Mouse (Mus musculus) lung, postnatal 0 days (tissue): ENCODE measurements around the gene Slc6a19. TPM values are rescaled to one million over a fixed set of nuclear protein-coding genes. Genes with fewer than 3 reads are reported as not detected.
A peak's percentile ranks its signal among the peaks of the same experiment; 100 is the strongest.

ENCODE experiments used
- ATAC-seq: fragments of 200-750 bp; cut with Nextera tagmentation; 2 replicates; pipeline ENCODE4 v1.8.0; 2017; ENCODE audit warnings: moderate library complexity
- DNase-seq: peaks from one replicate; pipeline ENCODE4 v3.0.0-alpha.2; 2016; ENCODE audit warnings: low spot score
- H3K27ac ChIP-seq: fragments of 300-500 bp; sonication (generic); 2 replicates; pipeline ENCODE4 v1.5.1; 2014; ENCODE audit warnings: antibody characterized with exemption, mild to moderate bottlenecking, low read length, mixed read lengths
- H3K27me3 ChIP-seq: fragments of 300-500 bp; sonication (generic); replicated peaks from 2 replicates; pipeline ENCODE4 v1.6.1; 2014; ENCODE audit warnings: low read length, mixed read lengths; ENCODE audit not compliant: insufficient read depth
- H3K36me3 ChIP-seq: fragments of 300-500 bp; sonication (generic); 2 replicates; pipeline ENCODE4 v1.6.1; 2014; ENCODE audit warnings: low read length, mixed read lengths; ENCODE audit not compliant: insufficient read depth
- H3K4me1 ChIP-seq: fragments of 300-500 bp; sonication (generic); 2 replicates; pipeline ENCODE4 v1.6.1; 2014; ENCODE audit warnings: antibody characterized with exemption, low read depth, low read length, mixed read lengths; ENCODE audit not compliant: insufficient read depth
- H3K4me2 ChIP-seq: fragments of 300-500 bp; sonication (generic); replicated peaks from 2 replicates; pipeline ENCODE4 v1.6.1; 2014; ENCODE audit warnings: low read depth, mild to moderate bottlenecking, low read length, moderate library complexity, mixed read lengths
- H3K4me3 ChIP-seq: fragments of 300-500 bp; sonication (generic); 2 replicates; pipeline ENCODE4 v1.5.1; 2014; ENCODE audit warnings: low read depth, low read length
- H3K9ac ChIP-seq: fragments of 300-500 bp; sonication (generic); replicated peaks from 2 replicates; pipeline ENCODE4 v1.6.1; 2014; ENCODE audit warnings: low read depth, mild to moderate bottlenecking
- H3K9me3 ChIP-seq: fragments of 300-500 bp; sonication (generic); 2 replicates; pipeline ENCODE4 v1.6.1; 2016; ENCODE audit warnings: low read length, mixed read lengths
- CTCF ChIP-seq: IDR thresholded peaks from 2 replicates; pipeline ENCODE4 v1.5.1; 2016; ENCODE audit warnings: antibody characterized with exemption, mild to moderate bottlenecking
- EP300 ChIP-seq: IDR thresholded peaks from 2 replicates; pipeline ENCODE4 v1.6.1; 2016; ENCODE audit warnings: antibody characterized with exemption, mild to moderate bottlenecking, control low read depth
- WGBS: fragments of 180-500 bp; shearing (Covaris S2); extraction: QIAGEN DNeasy Blood & Tissue Kit; methylation state at CpG from one replicate; pipeline ENCODE4 v1.1.7; 2014; 5-methylcytosine and 5-hydroxymethylcytosine counted together
- polyA plus RNA-seq: library from polyadenylated mRNA; unstranded; fragments of >200 nt; fragmentation: Nextera tagmentation; extraction: Ambion mirVana; gene quantifications from 2 replicates; pipeline ENCODE4 v1.2.1, GENCODE M21; 2015

Gene Slc6a19
- polyA plus RNA-seq, 1 experiment from 2014 or later = not detected

DNA sequence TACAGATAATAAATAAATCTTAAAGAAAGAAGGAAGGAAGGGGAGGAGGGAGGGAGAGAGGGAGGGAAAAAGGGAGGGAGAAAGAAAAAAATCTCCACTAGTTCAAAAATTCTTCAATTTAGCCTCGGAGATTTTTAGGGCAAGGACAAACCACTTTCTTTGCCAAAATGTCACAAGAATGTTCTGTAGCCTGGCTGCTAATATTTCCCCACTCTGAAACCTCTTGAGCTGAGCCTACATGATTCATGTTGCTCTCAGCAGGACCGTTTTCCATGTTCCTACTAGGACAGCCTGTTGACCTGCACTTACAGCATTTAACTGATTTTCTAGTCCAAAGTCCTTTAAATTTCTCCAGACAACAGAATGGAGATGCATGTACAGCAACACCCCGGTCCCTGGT lies 49.7 kb downstream of the Slc6a19 start:
- H3K9me3 ChIP-seq = no peaks in the 10 kb centered on the region
- H3K4me1 ChIP-seq = no peaks in the 10 kb centered on the region
- H3K9ac ChIP-seq = no peak overlapping the region
- 55% methylated on average over 3 of the region's 3 CpGs for WGBS
- H3K4me2 ChIP-seq = no peak overlapping the region
- no peak overlapping the region for H3K27ac ChIP-seq
- H3K36me3 ChIP-seq = no peaks in the 10 kb centered on the region
- H3K27me3 ChIP-seq = no peaks in the 10 kb centered on the region
- H3K4me3 ChIP-seq = no peak overlapping the region
- TF ChIP-seq EP300 = no peak
- no peak for TF ChIP-seq CTCF
- ATAC-seq = no peak
- DNase-seq = peak; percentile 26

DNA sequence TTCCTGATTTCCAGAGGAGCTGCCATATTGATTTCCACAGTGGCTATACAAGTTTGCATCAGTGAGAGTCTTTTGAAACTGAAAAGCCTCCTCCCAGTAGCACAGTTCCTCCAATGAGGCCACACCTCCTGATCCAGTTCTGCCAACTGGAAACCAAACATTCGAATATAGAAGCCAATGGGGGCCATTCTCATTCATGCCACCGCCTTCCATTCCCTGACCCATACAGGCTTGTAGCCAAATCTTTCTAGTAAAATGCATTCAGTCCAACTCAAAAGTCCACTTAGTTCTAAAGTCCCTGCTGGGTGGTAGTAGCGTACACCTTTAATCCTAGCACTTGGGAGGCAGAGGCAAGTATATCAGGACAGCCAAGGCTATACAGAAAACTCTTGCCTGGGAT lies 51.4 kb downstream of the Slc6a19 start:
- H3K4me2 ChIP-seq = no peak overlapping the region
- no peak for TF ChIP-seq CTCF
- TF ChIP-seq EP300 = no peak
- WGBS = 74% methylated on average over 3 of the region's 3 CpGs

DNA sequence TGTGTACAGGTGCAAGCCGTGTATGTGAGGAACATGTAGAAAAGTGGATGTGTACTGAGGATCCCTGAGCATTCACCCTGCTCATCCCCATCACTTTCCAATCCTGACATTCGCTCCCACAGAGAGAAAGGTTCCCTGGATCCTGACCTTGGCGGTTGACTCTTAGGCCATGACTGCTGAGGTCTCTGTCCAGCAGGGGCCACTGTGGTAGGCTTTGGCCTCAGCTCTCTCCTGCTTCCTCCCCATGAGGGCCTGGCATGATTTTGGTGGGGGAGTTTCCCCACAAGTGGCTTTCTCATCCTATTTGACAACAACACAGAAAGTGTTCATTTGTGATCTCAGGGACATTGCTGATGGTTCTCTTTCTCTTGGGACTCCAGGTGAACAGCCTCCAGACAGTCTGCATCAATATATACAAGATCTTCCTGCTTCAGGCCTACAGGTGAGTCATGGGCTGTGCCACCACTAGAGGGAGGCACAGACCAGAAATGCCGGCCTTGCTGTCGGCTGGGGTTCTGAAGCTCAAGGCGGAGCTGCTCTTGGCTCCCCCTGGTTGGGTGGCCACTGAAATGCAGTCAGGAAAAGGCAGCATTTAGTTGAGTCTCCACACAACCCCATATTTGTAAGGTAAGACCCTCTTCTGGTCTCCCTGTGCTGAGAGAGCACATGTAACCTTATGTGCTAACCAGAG lies 58.1 kb downstream of the Slc6a19 start:
- WGBS = 39% methylated on average over 6 of the region's 6 CpGs
- peak; percentile 67 for ATAC-seq

More for the DNA sequence above, 51.4 kb downstream of the Slc6a19 start:
- no peaks in the 10 kb centered on the region for H3K9me3 ChIP-seq
- no peak for ATAC-seq
- no peaks in the 10 kb centered on the region for H3K27me3 ChIP-seq
- H3K27ac ChIP-seq = no peak overlapping the region
- H3K9ac ChIP-seq = no peak overlapping the region
- H3K4me1 ChIP-seq = no peaks in the 10 kb centered on the region
- H3K4me3 ChIP-seq = no peak overlapping the region
- no peaks in the 10 kb centered on the region for H3K36me3 ChIP-seq
- DNase-seq = no peak

DNA sequence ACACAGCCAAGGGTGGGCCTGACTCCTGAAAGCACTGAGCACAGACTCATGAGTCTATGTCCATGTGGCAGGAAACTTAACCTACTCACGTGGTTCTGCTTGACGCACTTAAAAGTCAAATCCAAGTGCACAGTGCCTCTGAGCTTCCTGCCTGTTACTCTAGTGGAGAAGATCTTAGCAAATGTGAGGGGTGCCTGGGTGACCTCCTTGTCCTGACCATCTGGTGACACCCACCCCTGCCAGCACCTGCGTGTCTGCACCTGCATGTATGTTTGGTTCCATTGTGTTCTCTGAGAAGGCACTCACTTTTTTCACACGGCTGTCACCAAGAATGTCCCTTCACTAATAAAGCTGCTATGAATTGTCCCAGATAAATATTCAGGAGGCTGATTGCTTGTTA lies 63.4 kb downstream of the Slc6a19 start:
- H3K9me3 ChIP-seq = no peaks in the 10 kb centered on the region
- H3K27me3 ChIP-seq = no peaks in the 10 kb centered on the region
- no peaks in the 10 kb centered on the region for H3K36me3 ChIP-seq
- H3K27ac ChIP-seq = no peak overlapping the region
- H3K4me2 ChIP-seq = no peak overlapping the region
- 85% methylated on average over 4 of the region's 4 CpGs for WGBS
- no peak overlapping the region for H3K4me3 ChIP-seq
- DNase-seq (no peak), ATAC-seq (no peak)
- H3K4me1 ChIP-seq = no peaks in the 10 kb centered on the region
- no peak overlapping the region for H3K9ac ChIP-seq
- TF ChIP-seq CTCF (no peak), EP300 (no peak)

More for the DNA sequence above, 58.1 kb downstream of the Slc6a19 start:
- no peak overlapping the region for H3K4me3 ChIP-seq
- H3K4me2 ChIP-seq = no peak overlapping the region
- peak; percentile 61 for DNase-seq
- H3K27me3 ChIP-seq = no peaks in the 10 kb centered on the region
- no peaks in the 10 kb centered on the region for H3K4me1 ChIP-seq
- no peaks in the 10 kb centered on the region for H3K9me3 ChIP-seq
- H3K9ac ChIP-seq = no peak overlapping the region
- no peaks in the 10 kb centered on the region for H3K36me3 ChIP-seq
- no peak overlapping the region for H3K27ac ChIP-seq
- TF ChIP-seq CTCF (peak; percentile 86), EP300 (no peak)

DNA sequence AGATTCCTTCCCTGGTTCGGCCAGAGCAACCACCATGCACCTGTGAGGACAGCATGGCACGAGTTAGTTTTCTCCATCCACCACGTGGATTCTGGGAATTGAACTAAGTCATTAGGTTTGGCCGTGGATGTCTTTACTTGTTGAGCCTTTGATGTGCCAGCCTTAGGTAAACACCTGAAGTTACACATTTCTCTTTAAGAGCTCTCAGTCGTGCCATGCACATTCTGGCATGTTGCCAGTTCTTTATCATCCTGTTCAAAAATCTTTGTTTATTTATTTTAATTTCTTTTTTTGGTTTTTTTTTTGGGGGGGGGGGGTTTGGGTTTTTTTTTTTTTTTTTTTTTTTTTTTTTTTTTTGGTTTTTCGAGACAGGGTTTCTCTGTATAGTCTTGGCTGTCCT lies 66.8 kb downstream of the Slc6a19 start:
- 44% methylated on average over 5 of the region's 6 CpGs for WGBS
- no peak overlapping the region for H3K9ac ChIP-seq
- TF ChIP-seq CTCF (no peak), EP300 (no peak)

DNA sequence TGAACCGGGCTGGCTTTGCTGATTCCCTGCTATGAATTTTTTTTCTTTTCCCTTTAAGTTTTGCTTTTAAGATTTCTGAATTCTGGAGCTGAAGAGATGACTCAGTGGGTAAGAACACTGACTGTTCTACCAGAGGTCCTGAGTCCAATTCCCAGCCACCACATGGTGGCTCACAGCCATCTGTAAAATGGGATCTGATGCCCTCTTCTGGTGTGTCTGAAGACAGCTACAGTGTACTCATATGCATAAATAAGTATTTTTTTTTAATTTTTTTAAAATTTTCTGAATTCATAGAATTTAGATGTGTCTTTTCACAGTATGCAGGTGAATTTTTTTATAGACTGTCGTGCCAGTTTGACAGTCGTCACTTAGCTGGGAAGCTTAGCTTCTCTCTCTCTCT lies 72.8 kb downstream of the Slc6a19 start:
- no peak overlapping the region for H3K4me3 ChIP-seq
- H3K9ac ChIP-seq = no peak overlapping the region
- DNase-seq (no peak), ATAC-seq (no peak)
- no peaks in the 10 kb centered on the region for H3K9me3 ChIP-seq
- H3K4me1 ChIP-seq = peaks cover 4% of the 10 kb centered on the region; the same call in 1 of the 2 replicates
- TF ChIP-seq CTCF (no peak), EP300 (no peak)
- no peak overlapping the region for H3K4me2 ChIP-seq
- no peaks in the 10 kb centered on the region for H3K27me3 ChIP-seq
- 93% methylated on average over 3 of the region's 3 CpGs for WGBS
- H3K36me3 ChIP-seq = no peaks in the 10 kb centered on the region
- H3K27ac ChIP-seq = no peak overlapping the region

More for the DNA sequence above, 66.8 kb downstream of the Slc6a19 start:
- no peak overlapping the region for H3K27ac ChIP-seq
- H3K9me3 ChIP-seq = no peaks in the 10 kb centered on the region
- H3K27me3 ChIP-seq = no peaks in the 10 kb centered on the region
- no peak overlapping the region for H3K4me2 ChIP-seq
- no peaks in the 10 kb centered on the region for H3K4me1 ChIP-seq
- DNase-seq (peak; percentile 55), ATAC-seq (peak; percentile 21; the same call in 1 of the 2 replicates)
- no peaks in the 10 kb centered on the region for H3K36me3 ChIP-seq
- H3K4me3 ChIP-seq = no peak overlapping the region

Other genes with a start within 250 kb of the Slc6a19 start
- 368 and 414 TPM in 2 replicates for gene Lpcat1, start 237.7 kb downstream of the Slc6a19 start, polyA plus RNA-seq
- gene Slc6a3, start 168.1 kb downstream of the Slc6a19 start, polyA plus RNA-seq = 0.05 and 0.08 TPM in 2 replicates
- gene Clptm1l, start 100.9 kb downstream of the Slc6a19 start, polyA plus RNA-seq = 100 and 103 TPM in 2 replicates
- 0.43 and 0.94 TPM in 2 replicates for gene Tert, start 78.0 kb downstream of the Slc6a19 start, polyA plus RNA-seq
- not detected in 2 replicates for gene Slc6a18, start 26.8 kb downstream of the Slc6a19 start, polyA plus RNA-seq
- gene Slc12a7, start 28.2 kb upstream of the Slc6a19 start, polyA plus RNA-seq = 10.4 and 10.5 TPM in 2 replicates
- 3.1 and 3.2 TPM in 2 replicates for gene Nkd2, start 142.8 kb upstream of the Slc6a19 start, polyA plus RNA-seq
- 2.4 and 4.1 TPM in 2 replicates for gene Trip13, start 232.9 kb upstream of the Slc6a19 start, polyA plus RNA-seq
- gene Brd9, start 232.9 kb upstream of the Slc6a19 start, polyA plus RNA-seq = 33.8 and 35.2 TPM in 2 replicates